Mouse (Mus musculus) ES-Bruce4 (cell line): ENCODE measurements at regions not wholly inside any gene's neighbourhood (a gene's known extent, or its start where the extent isn't known, plus 50 kb on each side); places are given as distances from the start of the nearest gene placed in this dataset.

Source experiments
- CTCF ChIP-seq: IDR thresholded peaks from one replicate; pipeline ENCODE4 v1.8.1; 2011; ENCODE audit warnings: low read depth, low read length
- POLR2A ChIP-seq: IDR thresholded peaks from one replicate; pipeline ENCODE4 v1.8.1; 2011; ENCODE audit warnings: low read length; ENCODE audit not compliant: insufficient read depth

- TF ChIP-seq CTCF (no peak), POLR2A (no peak)
Observed at GRCm38 (mm10) chr3:100318357-100318756, 156.2 kb upstream of the Wdr3 start.
